Mouse (Mus musculus): ENCODE data around the gene Fam98c.
A peak's percentile ranks its signal among the peaks of the same experiment; 100 is the strongest.
"Not testable (repeated sequence)": the region's sequence is repeated elsewhere in the genome, so short reads cannot be mapped to it uniquely, and the experiment has no call there.

Gene Fam98c

GRCm38 (mm10) chr7:29158264-29158663 lies 2.2 kb upstream of the Fam98c start:
- DNase-seq (ENCODE audit: low read depth, low spot score) = no peak

- DNase-seq (ENCODE audit: low read depth, low spot score) = peak; percentile 73
Observed at GRCm38 (mm10) chr7:29155196-29155837, 717 bp downstream of the Fam98c start.

- DNase-seq (ENCODE audit: low read depth, low spot score) = no peak
Observed at GRCm38 (mm10) chr7:29154018-29154720, 1.9 kb downstream of the Fam98c start.

- DNase-seq (ENCODE audit: low read depth, low spot score) = no peak
Observed at GRCm38 (mm10) chr7:29151486-29151885, 4.5 kb downstream of the Fam98c start.

- DNase-seq (ENCODE audit: low read depth, low spot score) = no peak
Observed at GRCm38 (mm10) chr7:29148771-29149170, 7.3 kb downstream of the Fam98c start.

GRCm38 (mm10) chr7:29146625-29147367 lies 9.2 kb downstream of the Fam98c start:
- no peak for DNase-seq (ENCODE audit: low read depth, low spot score)

GRCm38 (mm10) chr7:29144006-29144405 lies 12.0 kb downstream of the Fam98c start:
- no peak for DNase-seq (ENCODE audit: low read depth, low spot score)

GRCm38 (mm10) chr7:29141416-29141815 lies 14.6 kb downstream of the Fam98c start:
- DNase-seq (ENCODE audit: low read depth, low spot score) = no peak

- not testable (repeated sequence) for DNase-seq (ENCODE audit: low read depth, low spot score)
Observed at GRCm38 (mm10) chr7:29139237-29139636, 16.8 kb downstream of the Fam98c start.

GRCm38 (mm10) chr7:29137429-29137828 lies 18.6 kb downstream of the Fam98c start:
- no peak for DNase-seq (ENCODE audit: low read depth, low spot score)

GRCm38 (mm10) chr7:29134693-29135386 lies 21.2 kb downstream of the Fam98c start, which contains the start of gene Rasgrp4:
Gene Rasgrp4, plus strand, starts transcription at chr7:29134851.
- DNase-seq (ENCODE audit: low read depth, low spot score) = no peak

- no peak for DNase-seq (ENCODE audit: low read depth, low spot score)
Observed at GRCm38 (mm10) chr7:29134230-29134629, 21.8 kb downstream of the Fam98c start.

- DNase-seq (ENCODE audit: low read depth, low spot score) = no peak
Observed at GRCm38 (mm10) chr7:29128725-29129124, 27.3 kb downstream of the Fam98c start.

GRCm38 (mm10) chr7:29126173-29126915 lies 29.7 kb downstream of the Fam98c start:
- DNase-seq (ENCODE audit: low read depth, low spot score) = no peak

GRCm38 (mm10) chr7:29124970-29125369 lies 31.1 kb downstream of the Fam98c start, which contains the start of gene Ryr1:
Gene Ryr1, minus strand, starts transcription at chr7:29125179.
- peak; percentile 56 for DNase-seq (ENCODE audit: low read depth, low spot score)

GRCm38 (mm10) chr7:29123531-29124358 lies 32.3 kb downstream of the Fam98c start:
- DNase-seq (ENCODE audit: low read depth, low spot score) = no peak

GRCm38 (mm10) chr7:29122821-29123220 lies 33.2 kb downstream of the Fam98c start:
- DNase-seq (ENCODE audit: low read depth, low spot score) = no peak

- DNase-seq (ENCODE audit: low read depth, low spot score) = no peak
Observed at GRCm38 (mm10) chr7:29119526-29119925, 36.5 kb downstream of the Fam98c start.

- no peak for DNase-seq (ENCODE audit: low read depth, low spot score)
Observed at GRCm38 (mm10) chr7:29118142-29118851, 37.7 kb downstream of the Fam98c start.
